Mouse (Mus musculus) myocyte (in vitro differentiated cells): ENCODE measurements around the gene Coq8a. TPM values are rescaled to one million over a fixed set of nuclear protein-coding genes. Genes with fewer than 3 reads are reported as not detected.

Source experiments
- H3K27me3 ChIP-seq: one replicate; pipeline ENCODE4 v1.6.1; 2011; ENCODE audit not compliant: control insufficient read depth, insufficient read depth, insufficient read length
- H3K36me3 ChIP-seq: one replicate; pipeline ENCODE4 v1.6.1; 2011; ENCODE audit not compliant: control insufficient read depth, insufficient read depth
- H3K4me2 ChIP-seq: one replicate; pipeline ENCODE4 v1.6.1; 2011; ENCODE audit warnings: low read depth, control low read depth
- H3K4me3 ChIP-seq: one replicate; pipeline ENCODE4 v1.5.1; 2011; ENCODE audit warnings: mild to moderate bottlenecking, control low read depth, moderate library complexity
- H3K79me2 ChIP-seq: one replicate; pipeline ENCODE4 v1.6.1; 2011; ENCODE audit not compliant: control insufficient read depth, insufficient read depth
- H3ac ChIP-seq: one replicate; pipeline ENCODE4 v1.6.1; 2011; ENCODE audit not compliant: control insufficient read depth, insufficient read length
- CEBPB ChIP-seq: IDR thresholded peaks from 2 replicates; pipeline ENCODE4 v1.6.1; 2011; ENCODE audit warnings: mild to moderate bottlenecking, moderate library complexity; ENCODE audit not compliant: poor library complexity, insufficient read depth, severe bottlenecking
- E2F4 ChIP-seq: IDR thresholded peaks from one replicate; pipeline ENCODE4 v1.6.1; 2011; ENCODE audit warnings: mild to moderate bottlenecking, control low read depth, moderate library complexity; ENCODE audit not compliant: insufficient read depth
- MAX ChIP-seq: IDR thresholded peaks from one replicate; pipeline ENCODE4 v1.6.1; 2011; ENCODE audit warnings: low read depth, mild to moderate bottlenecking, control low read depth
- MYOD1 ChIP-seq, 3 experiments: IDR thresholded peaks; one replicate each; pipeline ENCODE4 v1.6.1; 2011; ENCODE audit warnings: control low read depth in 2 of 3, low read depth in 2 of 3, mild to moderate bottlenecking in 2 of 3, moderate library complexity in 1 of 3; ENCODE audit not compliant: insufficient read length in 2 of 3, control insufficient read depth in 1 of 3
- MYOG ChIP-seq, 3 experiments: IDR thresholded peaks; one replicate each; pipeline ENCODE4 v1.6.1; 2011; ENCODE audit warnings: control low read depth in 2 of 3, low read depth in 2 of 3, mild to moderate bottlenecking in 2 of 3; ENCODE audit not compliant: insufficient read length in 2 of 3, control insufficient read depth in 1 of 3, insufficient read depth in 1 of 3
- POLR2A ChIP-seq: IDR thresholded peaks from one replicate; pipeline ENCODE4 v1.6.1; 2011; ENCODE audit warnings: low read depth, mild to moderate bottlenecking, control low read depth, moderate library complexity; ENCODE audit not compliant: insufficient read length
- POLR2AphosphoS2 ChIP-seq: IDR thresholded peaks from one replicate; pipeline ENCODE4 v1.6.1; 2011; ENCODE audit warnings: low read depth, control low read depth; ENCODE audit not compliant: insufficient read length
- REST ChIP-seq: IDR thresholded peaks from one replicate; pipeline ENCODE4 v1.6.1; 2011; ENCODE audit warnings: mild to moderate bottlenecking, control low read depth, moderate library complexity; ENCODE audit not compliant: insufficient read depth, insufficient read length
- SRF ChIP-seq: IDR thresholded peaks from one replicate; pipeline ENCODE4 v1.6.1; 2011; ENCODE audit warnings: low read depth; ENCODE audit not compliant: control insufficient read depth, insufficient read length
- TCF12 ChIP-seq: IDR thresholded peaks from one replicate; pipeline ENCODE4 v1.6.1; 2011; ENCODE audit warnings: mild to moderate bottlenecking, control low read depth; ENCODE audit not compliant: poor library complexity, insufficient read depth, severe bottlenecking
- TCF3 ChIP-seq: IDR thresholded peaks from one replicate; pipeline ENCODE4 v1.6.1; 2011; ENCODE audit warnings: low read depth, control low read depth; ENCODE audit not compliant: insufficient read length
- USF1 ChIP-seq: IDR thresholded peaks from one replicate; pipeline ENCODE4 v1.6.1; 2011; ENCODE audit warnings: low read depth, mild to moderate bottlenecking, control low read depth, moderate library complexity
- polyA plus RNA-seq: library from polyadenylated mRNA; unstranded; fragments of >200 nt; fragmentation: generic; extraction: Trizol; gene quantifications from one replicate; pipeline ENCODE4 v1.2.1, GENCODE M21; 2012; ENCODE audit warnings: missing spikeins

Coq8a gene
- polyA plus RNA-seq, 1 experiment = 79.8 TPM

GRCm38 (mm10) chr1:180195703-180196381 lies 3.6 kb downstream of the Coq8a start:
- Histone ChIP-seq H3K4me3 (peak overlapping the region; percentile 35), H3K27me3 (peaks cover 25% of the 10 kb centered on the region), H3ac (no peak overlapping the region), H3K79me2 (no peaks in the 10 kb centered on the region), H3K4me2 (peak overlapping the region; percentile 89), H3K36me3 (no peaks in the 10 kb centered on the region)
- peak; percentile 64 for TF ChIP-seq MAX
- no peak for TF ChIP-seq TCF12
- peak in 2 of 3 experiments; percentile 4 to 29 for TF ChIP-seq MYOD1 (IDR thresholded peaks at IDR 0.05; ENCODE audit: control insufficient read depth in 1 of 3, insufficient read length in 2 of 3, low read depth in 2 of 3)
- TF ChIP-seq USF1 = peak; percentile 29
- TF ChIP-seq POLR2A = peak; percentile 90
- TF ChIP-seq TCF3 = no peak
- TF ChIP-seq MYOG (IDR thresholded peaks at IDR 0.05; ENCODE audit: control insufficient read depth in 1 of 3, insufficient read depth in 1 of 3, insufficient read length in 2 of 3, low read depth in 2 of 3) = peak in 1 of 3 experiments; percentile 13
- TF ChIP-seq POLR2AphosphoS2 = peak; percentile 77
- TF ChIP-seq E2F4 = peak; percentile 48

GRCm38 (mm10) chr1:180194781-180195471 lies 4.5 kb downstream of the Coq8a start:
- Histone ChIP-seq H3K4me3 (peak overlapping the region; percentile 35), H3K36me3 (no peaks in the 10 kb centered on the region), H3ac (no peak overlapping the region), H3K4me2 (peak overlapping the region; percentile 89), H3K79me2 (no peaks in the 10 kb centered on the region), H3K27me3 (peaks cover 32% of the 10 kb centered on the region)
- TF ChIP-seq POLR2A = peak; percentile 23
- TF ChIP-seq TCF12 = no peak
- peak in 1 of 3 experiments; percentile 58 for TF ChIP-seq MYOD1 (IDR thresholded peaks at IDR 0.05; ENCODE audit: control insufficient read depth in 1 of 3, insufficient read length in 2 of 3, low read depth in 2 of 3)

- TF ChIP-seq POLR2A (peak; percentile 10), MYOD1 (IDR thresholded peaks at IDR 0.05; ENCODE audit: control insufficient read depth in 1 of 3, insufficient read length in 2 of 3, low read depth in 2 of 3) (no peak)
- H3K36me3 ChIP-seq = no peaks in the 10 kb centered on the region
- peak overlapping the region; percentile 89 for H3K4me2 ChIP-seq
- no peak overlapping the region for H3ac ChIP-seq
- H3K27me3 ChIP-seq = peaks cover 35% of the 10 kb centered on the region
- no peaks in the 10 kb centered on the region for H3K79me2 ChIP-seq
- peak overlapping the region; percentile 35 for H3K4me3 ChIP-seq
These were observed 5.4 kb downstream of the Coq8a start for GRCm38 (mm10) chr1:180194048-180194447.

- peak overlapping the region; percentile 89 for H3K4me2 ChIP-seq
These were observed 5.9 kb downstream of the Coq8a start for GRCm38 (mm10) chr1:180193391-180193935.

GRCm38 (mm10) chr1:180192866-180193265 lies 6.5 kb downstream of the Coq8a start:
- Histone ChIP-seq H3K4me3 (no peak overlapping the region), H3ac (no peak overlapping the region), H3K79me2 (no peaks in the 10 kb centered on the region), H3K27me3 (peaks cover 39% of the 10 kb centered on the region), H3K36me3 (no peaks in the 10 kb centered on the region), H3K4me2 (peak overlapping the region; percentile 89)
- TF ChIP-seq USF1 = no peak
- no peak for TF ChIP-seq CEBPB
- TF ChIP-seq MYOD1 (IDR thresholded peaks at IDR 0.05; ENCODE audit: control insufficient read depth in 1 of 3, insufficient read length in 2 of 3, low read depth in 2 of 3) = no peak
- no peak for TF ChIP-seq MYOG (IDR thresholded peaks at IDR 0.05; ENCODE audit: control insufficient read depth in 1 of 3, insufficient read depth in 1 of 3, insufficient read length in 2 of 3, low read depth in 2 of 3)
- TF ChIP-seq REST = no peak
- TF ChIP-seq POLR2A = no peak

More at GRCm38 (mm10) chr1:180193391-180193935, 5.9 kb downstream of the Coq8a start:
- Histone ChIP-seq H3K36me3 (no peaks in the 10 kb centered on the region), H3K27me3 (peaks cover 39% of the 10 kb centered on the region), H3K79me2 (no peaks in the 10 kb centered on the region), H3ac (no peak overlapping the region), H3K4me3 (peak overlapping the region; percentile 35)
- TF ChIP-seq E2F4 (no peak), TCF12 (no peak), MYOG (IDR thresholded peaks at IDR 0.05; ENCODE audit: control insufficient read depth in 1 of 3, insufficient read depth in 1 of 3, insufficient read length in 2 of 3, low read depth in 2 of 3) (no peak), MYOD1 (IDR thresholded peaks at IDR 0.05; ENCODE audit: control insufficient read depth in 1 of 3, insufficient read length in 2 of 3, low read depth in 2 of 3) (no peak), REST (no peak), POLR2AphosphoS2 (no peak), MAX (no peak), CEBPB (no peak), TCF3 (no peak), USF1 (no peak), SRF (no peak), POLR2A (no peak)
